Mouse (Mus musculus) left cerebral cortex, adult 11 months (tissue): ENCODE data around the gene Pdxp.
A peak's percentile ranks its signal among the peaks of the same experiment; 100 is the strongest.

Source experiments
- DNase-seq: peaks from one replicate; pipeline ENCODE4 v3.0.0; 2022; ENCODE audit warnings: low spot score

The Pdxp gene

DNA sequence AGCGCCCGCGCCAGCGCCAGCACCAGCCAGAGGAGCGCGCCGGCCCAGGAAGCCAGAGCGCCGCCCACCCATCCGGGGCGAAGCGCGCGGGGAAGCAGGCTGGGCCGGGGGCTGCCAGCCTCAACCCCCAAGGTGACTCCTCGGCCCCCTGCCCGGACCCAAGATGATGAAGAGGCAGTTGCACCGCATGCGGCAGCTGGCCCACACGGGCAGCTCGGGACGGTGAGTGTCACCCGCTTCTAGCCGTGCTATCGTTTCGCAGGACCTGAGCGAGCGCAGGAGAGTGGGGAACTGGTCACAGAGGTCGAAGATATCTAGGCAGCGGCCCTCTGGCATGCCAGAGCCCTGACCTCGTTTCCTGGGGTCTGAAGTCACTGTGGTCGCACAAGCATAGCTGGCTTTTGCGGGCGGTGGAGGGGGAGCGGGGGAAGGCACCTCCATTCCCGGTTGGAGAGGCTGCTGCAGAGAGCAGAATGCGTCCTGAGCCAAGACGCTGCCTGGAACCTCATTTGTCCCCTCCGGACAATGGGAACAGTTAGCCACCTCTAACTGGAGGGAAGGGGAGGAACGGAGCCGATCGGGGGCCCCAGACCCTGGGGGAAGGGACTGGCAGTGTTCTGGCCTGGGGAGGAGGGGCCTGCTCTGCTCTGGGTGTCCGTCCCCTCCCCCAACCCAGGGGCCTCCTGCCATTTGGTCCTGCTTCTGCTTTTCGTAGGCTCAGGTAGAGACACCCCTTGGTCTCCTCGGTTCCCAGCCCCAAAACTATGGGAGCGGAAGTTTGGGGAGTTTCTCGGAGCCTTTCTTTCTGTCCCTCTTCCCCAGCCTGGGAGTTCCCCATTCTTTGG is 13.8 kb upstream of the Pdxp start, which contains the start of gene Sh3bp1:
Gene Sh3bp1 (plus strand): TSS at position 29 of the 845 bp plus-strand sequence.
- DNase-seq, result no peak

- DNase-seq, result no peak
Measured at GRCm38 (mm10) chr15:78900585-78901421, 12.9 kb upstream of the Pdxp start.

DNA sequence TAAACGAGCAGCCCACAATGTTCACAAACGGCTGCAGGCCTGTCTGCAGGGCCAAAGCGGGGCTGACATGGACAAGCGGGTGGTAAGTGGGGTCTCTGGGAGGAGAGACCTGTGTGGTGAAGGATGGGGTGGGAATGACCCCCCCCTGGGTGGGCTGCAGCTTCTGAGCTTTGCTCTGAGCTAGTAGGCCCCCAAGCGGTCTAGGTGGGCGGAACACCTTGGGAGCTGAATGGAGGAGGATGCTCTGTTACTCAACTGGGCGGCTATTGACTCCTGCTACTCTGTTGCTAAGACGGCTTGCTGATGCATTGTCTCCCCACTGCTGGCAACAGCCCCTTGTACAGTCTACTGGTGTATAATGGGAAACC is 12.3 kb upstream of the Pdxp start:
- DNase-seq, result no peak

DNA sequence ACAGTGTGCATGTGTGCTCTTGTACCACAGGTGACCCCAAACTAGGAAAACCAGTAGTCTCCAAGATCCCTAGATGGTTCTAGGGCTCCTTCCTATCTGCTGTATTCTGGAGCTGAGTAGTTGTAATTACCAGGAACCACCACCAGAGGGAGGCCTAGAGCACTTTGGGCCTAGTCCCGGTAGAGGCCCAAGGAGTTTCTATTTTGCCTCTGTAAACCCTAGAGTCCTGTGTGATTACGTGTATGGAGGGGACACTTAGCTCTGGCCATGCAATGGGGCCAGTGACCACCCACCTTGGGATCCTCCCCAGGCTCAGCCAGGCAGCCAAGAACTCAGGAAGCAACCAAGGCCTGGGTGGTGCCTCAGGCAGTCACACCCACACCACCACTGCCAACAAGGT is 10.5 kb upstream of the Pdxp start:
- no peak for DNase-seq

DNA sequence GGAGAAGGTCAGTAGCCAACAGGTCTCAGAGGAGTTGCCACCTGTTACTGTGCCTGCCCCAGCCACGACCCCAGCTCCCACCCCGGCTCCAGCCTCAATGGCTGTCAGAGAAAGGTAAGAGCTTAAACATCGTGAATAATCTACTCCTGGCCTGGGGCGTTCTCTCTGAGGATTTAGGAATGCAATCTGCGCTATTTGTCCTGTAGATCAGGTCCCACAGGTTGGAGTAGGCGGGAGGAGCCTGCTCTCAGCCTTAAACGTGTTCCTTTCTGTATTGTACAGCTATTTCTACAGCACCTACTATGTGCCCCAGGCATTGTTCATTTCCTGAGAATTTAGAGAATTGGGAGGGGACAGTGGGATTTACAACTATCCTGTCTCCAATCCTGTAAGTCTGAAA is 5.3 kb upstream of the Pdxp start:
- DNase-seq, result no peak

DNA sequence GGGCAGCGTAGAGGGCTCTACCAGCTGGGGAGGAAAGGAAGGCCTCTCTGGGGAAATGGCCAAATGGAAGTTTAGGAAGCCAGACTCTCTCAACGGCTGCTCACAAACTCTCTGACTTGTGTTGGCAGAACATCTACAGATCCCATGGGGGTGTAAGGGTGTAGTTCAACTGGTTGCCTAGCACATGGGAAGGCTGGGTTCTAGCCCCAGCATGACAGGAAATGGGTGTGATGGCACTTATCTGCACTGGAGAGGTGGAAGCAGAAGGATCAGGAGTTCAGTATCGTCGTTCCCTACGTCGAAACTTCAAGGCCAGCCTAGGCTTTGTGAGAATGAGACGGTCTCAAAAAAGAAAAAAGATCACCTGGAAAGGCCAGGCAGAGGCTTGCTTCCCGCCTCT is 4.7 kb upstream of the Pdxp start:
- DNase-seq, result no peak

DNA sequence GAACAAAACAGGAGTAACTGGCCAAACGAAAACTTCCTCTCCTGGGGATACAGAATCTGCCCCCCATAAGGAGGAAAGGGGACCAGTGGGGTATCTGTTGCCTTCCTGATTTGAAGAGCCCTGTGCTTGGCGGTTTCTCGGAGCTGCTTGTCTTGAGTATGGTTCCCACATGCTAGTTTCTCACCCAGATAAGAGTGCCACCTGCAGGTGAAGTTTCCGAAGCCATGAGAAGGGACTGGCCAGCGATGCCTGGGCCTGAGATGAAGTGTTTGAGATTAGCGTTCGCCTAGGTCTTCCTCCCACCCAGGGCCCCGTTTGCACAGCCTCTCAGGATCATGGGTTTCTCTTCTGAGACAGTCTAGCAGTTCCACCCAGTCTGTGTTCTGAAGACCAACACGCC is 1.7 kb upstream of the Pdxp start:
- no peak for DNase-seq

DNA sequence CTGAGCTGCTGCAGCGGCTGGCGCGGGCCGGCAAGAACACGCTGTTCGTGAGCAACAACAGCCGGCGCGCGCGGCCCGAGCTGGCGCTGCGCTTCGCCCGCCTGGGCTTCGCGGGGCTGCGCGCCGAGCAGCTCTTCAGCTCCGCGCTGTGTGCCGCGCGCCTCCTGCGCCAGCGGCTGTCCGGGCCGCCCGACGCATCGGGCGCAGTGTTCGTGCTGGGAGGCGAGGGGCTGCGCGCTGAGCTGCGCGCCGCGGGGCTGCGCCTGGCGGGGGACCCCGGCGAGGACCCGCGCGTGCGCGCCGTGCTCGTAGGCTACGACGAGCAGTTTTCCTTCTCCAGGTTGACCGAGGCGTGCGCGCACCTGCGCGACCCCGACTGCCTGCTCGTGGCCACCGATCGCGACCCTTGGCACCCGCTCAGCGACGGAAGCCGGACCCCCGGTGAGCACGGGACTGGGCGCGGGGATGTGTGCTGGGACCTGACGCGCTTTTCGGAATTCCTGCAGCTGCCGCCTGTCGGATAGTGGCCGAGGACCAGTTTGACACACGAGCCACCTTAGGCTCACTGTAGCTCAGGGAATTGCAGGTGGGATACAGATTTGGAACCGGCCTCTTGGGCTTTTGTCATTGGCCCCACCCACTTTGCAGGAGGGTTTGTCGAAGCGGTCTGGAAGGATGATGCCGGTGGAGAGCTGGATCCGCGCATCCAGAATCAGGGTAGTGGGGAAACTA is 538 bp downstream of the Pdxp start:
- no peak for DNase-seq

DNA sequence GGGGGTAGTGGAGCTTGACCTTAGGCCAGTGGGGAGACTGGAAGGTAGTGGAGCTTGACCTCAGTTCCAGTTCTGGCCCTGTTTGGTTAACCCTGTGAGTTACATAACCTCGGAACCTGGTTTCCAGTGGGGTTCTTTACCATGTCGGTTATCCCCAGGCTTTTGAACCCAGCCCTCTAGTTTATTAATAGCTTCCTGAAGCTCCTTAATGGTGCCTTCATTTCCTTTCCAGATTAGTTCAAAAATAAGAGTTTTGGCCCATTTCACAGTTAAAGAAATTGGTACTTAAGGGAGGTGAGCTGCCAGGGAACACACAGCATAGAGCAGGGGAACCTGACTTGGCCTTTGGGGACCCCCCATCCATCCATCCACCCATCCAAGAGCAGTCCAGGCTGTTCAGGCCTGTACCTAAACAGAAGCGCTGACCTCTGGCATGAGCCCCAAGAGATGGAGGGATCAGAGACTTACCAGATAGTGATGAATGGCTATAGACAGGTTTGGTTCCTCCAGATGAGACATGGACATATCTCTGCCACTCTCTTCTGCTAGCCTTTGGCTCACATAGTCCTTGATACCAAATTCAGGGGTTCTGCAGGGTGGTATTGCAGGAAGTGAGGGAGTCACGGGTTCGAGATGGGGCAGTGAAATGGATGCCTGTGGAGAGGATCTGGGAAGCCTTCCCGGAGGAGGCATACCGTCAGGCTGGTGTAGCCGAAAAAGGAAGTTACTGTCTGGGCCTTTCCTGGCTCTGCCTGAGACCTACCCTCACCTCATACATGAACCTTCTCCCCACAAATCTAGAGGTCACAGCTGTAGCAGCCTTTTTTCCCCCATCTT is 1.3 kb downstream of the Pdxp start:
- no peak for DNase-seq

GRCm38 (mm10) chr15:78915660-78916017 is 1.9 kb downstream of the Pdxp start:
- peak; percentile 74 for DNase-seq

GRCm38 (mm10) chr15:78916052-78916826 is 2.5 kb downstream of the Pdxp start:
- no peak for DNase-seq

- no peak for DNase-seq
Measured at GRCm38 (mm10) chr15:78918126-78918525, 4.4 kb downstream of the Pdxp start.

GRCm38 (mm10) chr15:78919914-78920313 is 6.2 kb downstream of the Pdxp start:
- DNase-seq, result no peak

GRCm38 (mm10) chr15:78922700-78923099 is 9.0 kb downstream of the Pdxp start:
- DNase-seq, result no peak

GRCm38 (mm10) chr15:78923585-78923984 is 9.9 kb downstream of the Pdxp start:
- no peak for DNase-seq

DNA sequence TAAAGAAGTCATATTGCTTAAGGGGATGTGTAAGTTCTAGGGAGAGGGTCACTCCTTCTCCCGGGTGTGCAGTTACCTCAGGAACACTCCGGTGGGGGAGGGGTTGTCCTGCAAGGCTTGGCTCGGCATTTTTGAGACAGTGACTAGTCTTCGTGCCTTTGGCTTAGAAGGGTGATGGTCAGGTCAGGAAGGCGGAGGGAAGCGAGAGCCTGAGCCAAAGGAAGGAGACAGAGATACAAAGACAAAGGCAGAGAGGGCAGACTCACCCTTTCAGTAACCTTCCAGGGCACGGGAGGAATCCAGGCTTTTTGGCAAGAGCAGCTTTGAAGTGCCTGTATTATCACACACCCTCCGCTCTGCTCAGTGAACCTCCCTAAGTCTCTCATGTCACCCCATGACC is 11.4 kb downstream of the Pdxp start:
- DNase-seq, result no peak

DNA sequence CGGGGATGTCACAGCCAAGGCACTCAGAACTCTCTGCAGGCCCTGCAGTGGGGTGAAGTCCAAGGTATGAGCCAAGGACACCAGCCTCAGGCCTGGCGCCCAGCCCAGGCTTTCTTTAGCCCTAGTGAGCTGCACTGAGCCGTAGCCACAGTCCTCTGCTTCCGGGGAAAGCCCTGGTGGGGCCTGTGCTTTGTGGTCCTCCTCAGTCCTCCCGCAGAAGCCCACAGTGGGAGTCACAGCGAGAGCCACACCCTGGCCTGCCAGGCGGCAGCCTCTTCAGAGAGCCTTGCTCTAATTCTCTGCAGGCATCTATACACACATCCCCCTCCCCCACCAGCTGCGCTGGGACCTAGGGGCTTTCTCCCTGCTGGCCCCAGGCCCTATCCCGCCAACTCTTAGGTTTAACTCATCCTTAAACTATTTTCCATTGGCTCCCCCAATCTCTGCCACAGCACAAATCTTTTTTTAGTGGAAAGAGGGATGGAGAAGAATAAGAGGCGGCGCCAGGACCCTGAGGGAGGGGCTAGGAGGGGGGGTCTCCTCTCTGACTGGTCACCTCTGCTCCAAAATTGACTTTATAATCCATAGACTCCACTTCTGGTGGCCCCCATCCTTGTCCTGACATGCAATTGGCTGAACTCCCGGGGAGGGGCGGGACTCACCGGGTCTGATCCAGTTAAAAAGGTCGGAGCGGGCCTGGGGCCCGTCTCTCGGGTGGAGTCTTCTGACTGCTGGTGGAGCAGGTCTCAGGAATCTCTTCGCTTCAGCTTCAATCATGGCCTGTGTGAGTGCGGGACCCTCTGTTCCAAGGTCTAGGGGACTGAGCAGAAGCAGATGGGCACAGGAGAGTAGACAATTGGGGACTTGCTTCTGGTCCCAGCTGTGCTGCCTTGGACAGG is 12.6 kb downstream of the Pdxp start, which contains the start of gene Lgals1:
Gene Lgals1 (plus strand): TSS at position 705 of the 899 bp plus-strand sequence.
- no peak for DNase-seq

- no peak for DNase-seq
Measured at GRCm38 (mm10) chr15:78927021-78927787, 13.5 kb downstream of the Pdxp start.
